Mouse (Mus musculus) brain, embryonic 18.5 days (tissue): Measurements from ENCODE around the gene Bad.
A peak's percentile ranks its signal among the peaks of the same experiment; 100 is the strongest.
"Not testable (repeated sequence)": the region's sequence is repeated elsewhere in the genome, so short reads cannot be mapped to it uniquely, and the experiment has no call there.

Source experiments
- DNase-seq: peaks from one replicate; pipeline ENCODE4 v3.0.0-alpha.2; 2012; ENCODE audit warnings: low read depth, low spot score

The Bad gene

DNA sequence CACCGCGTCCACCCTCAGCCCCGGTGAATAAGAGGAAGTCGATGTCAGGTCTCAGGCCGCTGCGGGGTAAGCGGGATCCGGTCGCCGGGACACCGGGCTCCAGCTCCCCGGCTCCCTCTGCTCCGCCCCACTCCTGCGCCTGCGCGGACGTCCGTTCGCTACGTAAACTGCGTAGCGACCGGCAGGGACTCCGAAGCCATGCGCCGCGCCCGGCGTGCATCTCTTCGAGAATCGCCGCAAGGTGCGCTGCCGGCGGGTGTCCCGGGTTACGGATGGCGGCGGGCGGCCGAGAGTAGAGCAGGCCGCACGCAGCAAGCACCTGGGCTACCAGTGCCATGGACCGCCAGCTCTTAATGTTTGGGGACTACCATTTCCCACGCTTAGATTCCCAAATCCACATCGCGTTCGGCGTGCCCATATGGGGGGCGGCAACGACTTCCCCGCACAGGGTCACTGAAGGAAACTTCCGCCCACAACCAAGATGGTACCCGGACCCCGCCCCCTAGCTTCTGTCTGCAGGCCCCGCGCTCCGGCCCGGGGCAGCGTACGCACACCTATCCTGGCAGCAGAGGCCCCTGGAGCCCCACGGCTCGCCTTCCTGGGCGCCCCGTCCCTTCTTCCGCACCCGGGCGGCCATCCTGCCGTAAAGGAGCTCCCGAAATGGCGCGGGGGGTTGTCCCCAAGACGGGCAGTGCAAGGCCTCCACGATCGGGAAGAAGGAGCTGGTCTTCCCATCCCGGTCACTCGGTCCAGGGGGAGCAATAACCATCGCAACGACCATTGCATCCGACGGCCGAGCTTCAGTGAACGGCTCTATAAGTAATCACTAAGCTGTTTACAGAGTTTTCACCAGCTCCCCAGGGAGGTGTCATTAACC lies at the start of gene Bad:
TSS of gene Bad (plus strand) at position 490 of the 877 bp plus-strand sequence.
- peak; percentile 89 for DNase-seq

DNA sequence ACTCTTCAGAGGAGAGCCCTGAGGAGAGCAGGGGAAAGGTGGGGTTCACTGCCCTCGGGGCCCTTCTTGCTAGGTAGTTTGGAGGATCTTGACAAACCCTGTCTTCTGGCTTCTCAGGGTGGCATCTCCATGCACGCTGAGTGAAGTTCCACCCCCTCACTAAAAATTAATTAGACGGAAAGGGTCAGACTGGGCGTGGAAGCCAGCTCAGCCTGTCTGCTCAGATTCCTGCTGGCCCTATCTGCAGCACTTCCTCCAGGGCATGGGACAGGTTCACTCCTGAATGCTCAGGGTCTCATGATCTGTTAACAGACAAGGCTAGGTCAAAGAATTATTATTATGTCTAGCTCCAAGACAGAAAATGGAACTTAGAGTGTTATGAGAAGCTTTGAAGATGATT lies 49.1 kb upstream of the Bad start:
- DNase-seq = no peak

DNA sequence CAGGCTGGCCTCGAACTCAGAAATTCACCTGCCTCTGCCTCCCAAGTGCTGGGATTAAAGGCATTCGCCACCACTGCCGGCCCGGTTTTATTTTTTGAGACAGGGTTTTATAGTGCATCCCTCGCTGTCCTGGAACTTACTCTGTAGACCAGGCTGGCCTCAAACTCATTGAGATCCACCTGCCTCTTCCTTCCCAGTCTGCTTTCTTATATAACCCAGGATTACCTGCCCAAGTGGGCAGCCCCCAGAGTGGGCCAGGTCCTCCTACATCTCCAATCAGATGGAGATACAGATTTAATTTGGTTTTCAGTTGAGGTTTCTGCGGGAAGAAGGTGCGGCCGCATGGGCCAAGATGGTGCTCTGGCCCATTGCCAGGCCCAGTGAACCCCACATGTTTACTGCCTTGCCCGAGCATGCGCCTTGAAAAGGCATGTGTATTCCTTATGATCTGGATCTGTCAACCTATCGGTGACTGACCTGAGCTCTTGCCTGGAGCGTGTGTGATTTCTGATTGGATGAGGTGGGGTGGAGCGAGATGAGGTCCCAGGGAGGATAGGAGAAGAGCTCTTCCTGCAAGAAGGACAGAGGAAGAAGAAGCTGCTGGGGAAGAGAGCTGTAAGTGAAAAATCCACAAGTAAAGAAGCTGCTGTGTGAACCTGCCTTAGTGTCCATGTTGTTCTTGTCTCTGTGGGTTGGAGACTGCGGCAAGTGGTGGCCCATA lies 47.8 kb upstream of the Bad start:
- DNase-seq = no peak

DNA sequence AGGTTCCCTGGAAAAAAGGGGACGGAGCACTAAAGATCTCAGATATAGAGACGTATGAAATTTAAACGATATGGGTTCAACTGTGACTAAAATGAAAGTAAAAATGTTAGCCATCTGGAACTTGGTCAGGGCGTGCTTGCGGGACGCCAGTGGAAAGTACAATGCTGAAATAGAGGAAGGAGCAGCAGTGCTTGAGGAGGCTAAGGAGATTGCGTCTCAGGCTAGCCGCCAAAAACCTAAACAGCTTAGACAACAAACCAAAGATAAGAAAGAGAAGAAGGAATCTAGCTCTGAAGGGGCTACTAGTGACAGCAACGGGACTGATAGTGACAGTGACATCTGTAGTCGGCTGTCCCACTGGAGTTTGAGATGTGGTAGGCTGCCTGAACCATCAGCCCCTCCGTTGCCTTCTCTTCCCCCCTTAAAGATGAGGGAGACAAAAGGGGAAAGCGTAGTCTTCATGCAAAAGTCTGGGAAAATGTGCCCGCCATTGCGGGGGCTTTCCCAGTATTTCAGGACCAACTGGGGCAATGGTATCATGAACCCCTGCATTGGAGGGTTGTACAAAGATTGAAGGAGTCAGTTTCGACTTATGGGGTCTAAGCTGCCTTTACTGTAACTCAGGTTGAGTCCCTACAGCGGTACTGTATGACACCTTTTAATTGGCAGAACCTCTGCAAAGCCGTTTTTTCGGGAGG lies 45.9 kb upstream of the Bad start:
- DNase-seq = not testable (repeated sequence)

DNA sequence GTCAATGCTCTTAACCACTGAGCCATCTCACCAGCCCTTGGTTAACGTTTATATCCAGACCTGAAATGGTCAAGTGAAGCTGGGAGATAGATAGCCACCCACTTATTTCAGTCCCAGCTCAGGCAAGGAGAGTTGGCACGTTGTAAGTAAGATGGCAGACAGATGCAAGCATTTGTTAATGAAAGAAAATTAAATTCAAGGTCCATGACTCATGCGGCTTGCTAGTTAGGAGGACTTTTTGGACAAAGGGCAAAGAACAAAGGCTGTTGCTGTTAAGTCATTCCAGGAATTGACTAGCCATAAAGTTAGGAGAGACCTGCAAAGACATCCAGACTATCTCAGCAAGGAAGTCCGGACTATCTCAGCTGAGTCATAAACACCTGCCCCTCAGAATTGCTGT lies 42.0 kb upstream of the Bad start:
- no peak for DNase-seq

DNA sequence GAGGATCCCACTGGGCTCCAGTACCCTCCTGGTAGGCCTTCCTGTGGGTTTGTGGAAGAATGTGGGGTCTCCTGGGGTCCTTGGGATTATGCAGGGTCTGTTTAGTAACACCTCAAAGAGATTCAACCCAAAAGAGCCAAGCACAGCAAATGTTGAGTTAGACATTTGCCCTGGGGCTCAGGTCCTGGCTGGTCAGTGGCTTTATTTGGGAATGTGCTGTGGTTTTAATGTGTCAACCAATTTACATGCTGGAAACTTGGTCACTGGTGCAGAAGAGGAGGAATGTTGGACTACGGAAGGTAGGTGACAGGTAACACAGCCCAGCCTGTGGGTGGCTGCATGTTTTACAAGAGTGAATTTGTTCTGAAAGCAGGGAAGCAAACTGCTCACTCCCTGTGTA lies 38.6 kb upstream of the Bad start:
- DNase-seq = no peak

DNA sequence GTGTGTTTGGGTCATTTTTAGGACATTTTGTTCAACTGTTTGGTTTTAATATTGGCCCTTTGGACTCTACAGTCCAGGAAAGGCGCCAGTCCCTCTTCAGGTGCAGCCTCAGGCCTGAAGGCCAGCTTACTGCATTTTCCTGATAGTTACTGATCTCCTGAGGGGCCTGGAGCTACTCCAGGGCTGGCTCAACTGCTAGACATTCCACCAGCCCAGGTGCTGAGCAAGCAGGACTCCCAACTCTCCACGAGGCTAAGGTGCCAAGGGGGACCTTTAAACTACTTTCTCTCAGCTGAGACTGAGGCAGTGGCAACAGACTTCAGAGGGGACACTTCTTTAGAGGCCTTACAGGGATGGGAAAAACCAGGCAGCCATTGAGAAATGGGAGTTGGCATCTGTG lies 36.8 kb upstream of the Bad start:
- DNase-seq = no peak

DNA sequence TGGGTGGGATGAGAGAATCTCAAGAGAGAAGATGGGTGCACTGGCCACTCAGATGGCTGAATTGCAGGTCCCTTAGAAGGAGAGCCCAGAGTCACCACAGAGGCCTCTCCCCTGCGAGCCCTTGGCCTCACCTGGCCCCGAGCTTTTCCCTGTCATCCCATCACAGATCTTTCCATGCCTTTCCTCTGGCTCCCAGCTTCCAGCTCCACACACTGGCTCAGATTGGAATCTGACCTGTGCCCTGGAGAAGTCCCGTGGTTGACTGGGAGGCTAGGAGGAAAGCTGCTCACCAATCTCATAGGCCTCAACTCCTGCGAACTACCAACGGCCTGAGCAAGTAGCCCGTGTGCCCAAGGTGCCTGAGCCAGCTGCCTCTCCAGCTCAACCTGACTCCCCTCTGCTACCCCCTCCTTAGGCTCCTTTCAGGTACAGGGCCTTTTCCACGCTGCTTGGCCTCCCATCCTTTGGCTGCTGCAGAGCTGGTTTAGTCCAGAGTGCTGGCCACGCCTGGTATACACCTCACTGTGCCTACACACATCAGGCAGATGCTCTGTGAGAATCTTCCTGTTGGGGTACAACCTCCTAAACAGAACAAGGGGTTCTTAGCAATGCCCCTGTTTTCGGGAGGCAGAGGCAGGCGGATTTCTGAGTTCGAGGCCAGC lies 36.0 kb upstream of the Bad start:
- no peak for DNase-seq

DNA sequence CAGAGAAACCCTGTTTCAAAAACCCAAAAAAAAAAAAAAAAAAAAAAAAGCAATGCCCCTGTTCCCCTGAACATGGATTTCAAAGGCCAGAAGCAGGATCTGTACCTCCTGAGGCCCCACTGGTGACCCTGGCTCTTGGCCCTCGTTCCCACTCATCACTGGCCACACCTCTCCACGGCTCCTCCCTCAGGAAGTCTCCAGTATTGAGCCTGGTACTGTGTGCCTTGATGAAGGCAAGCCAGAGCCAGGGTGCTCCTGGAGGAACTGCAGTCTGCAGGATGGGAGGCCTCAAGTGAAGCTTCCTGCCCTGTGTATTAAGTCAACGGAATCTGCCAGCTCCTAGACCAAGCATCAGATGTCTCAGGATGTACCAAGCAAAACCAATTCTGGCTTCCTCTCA lies 35.5 kb upstream of the Bad start:
- DNase-seq = no peak

DNA sequence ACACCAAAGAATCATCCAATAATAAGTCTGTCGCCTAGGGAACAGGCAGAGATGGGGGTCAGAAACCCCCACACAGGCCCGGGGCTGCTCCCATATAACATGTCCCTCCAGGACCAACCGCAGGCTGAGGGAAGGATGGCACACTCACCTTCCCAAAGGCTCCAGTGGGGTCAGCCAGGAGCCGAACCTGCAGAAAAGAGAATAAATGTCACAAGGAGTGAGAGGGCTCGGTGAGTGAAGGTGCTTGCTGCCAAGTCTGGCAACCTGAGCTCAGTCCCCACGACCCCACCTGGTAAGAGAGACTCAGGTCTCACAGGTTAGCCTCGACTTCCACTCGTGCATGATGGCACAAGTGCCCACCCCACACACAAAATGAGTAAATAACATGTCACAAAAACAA lies 34.6 kb upstream of the Bad start:
- no peak for DNase-seq

DNA sequence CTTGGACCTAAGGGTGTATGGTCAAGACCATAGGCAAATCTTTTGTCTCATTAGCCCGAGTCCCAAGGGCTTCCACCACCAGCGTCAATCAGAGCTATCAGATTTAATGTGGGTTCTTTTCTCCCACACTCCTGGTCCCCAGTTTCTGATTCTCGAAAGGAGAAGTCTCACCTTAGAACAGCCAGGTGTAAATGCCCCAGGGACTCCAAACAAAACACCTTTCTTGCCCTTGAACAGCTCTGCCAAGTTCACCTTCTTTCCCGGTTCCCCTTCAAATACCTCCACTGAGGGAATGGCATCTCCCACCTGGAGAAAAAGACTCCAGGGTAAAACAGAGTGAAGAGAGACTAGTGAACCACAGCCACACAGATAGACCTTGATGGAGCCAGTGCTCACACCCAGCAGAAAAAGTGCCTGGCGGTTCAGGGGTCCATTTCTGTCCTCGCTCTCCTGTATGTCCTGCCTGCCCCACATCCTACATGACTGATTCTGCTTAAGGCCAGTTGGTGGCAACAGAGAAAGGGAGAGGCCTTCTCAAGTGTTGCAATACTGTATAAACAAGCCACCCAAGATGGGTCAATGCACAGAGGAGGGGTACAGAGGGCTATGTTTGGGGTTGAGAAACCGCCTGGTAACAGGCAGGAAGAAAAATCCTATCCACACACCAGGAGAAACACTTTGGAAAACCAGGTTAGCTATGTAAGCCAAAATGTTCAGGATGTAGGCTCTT lies 33.7 kb upstream of the Bad start:
- DNase-seq = no peak

DNA sequence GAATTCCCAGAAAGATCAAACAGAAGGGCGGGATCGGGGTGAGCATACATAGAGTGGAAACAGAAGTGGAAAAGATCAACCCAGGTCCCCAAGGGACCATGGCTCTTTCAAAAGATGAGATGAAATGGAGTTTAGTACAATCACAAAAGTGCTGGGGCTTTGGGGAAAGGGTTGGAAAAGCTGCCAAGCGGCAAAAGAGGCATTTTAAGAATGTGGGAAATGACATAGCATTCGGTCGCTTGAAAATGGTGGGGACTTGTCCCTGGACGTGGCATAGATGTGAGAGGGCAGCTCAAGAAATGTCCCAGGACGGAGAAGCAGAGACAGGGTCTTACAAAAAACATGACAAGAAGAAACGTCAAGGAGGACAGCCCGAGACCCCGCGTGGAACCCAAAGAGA lies 32.6 kb upstream of the Bad start:
- DNase-seq = no peak

DNA sequence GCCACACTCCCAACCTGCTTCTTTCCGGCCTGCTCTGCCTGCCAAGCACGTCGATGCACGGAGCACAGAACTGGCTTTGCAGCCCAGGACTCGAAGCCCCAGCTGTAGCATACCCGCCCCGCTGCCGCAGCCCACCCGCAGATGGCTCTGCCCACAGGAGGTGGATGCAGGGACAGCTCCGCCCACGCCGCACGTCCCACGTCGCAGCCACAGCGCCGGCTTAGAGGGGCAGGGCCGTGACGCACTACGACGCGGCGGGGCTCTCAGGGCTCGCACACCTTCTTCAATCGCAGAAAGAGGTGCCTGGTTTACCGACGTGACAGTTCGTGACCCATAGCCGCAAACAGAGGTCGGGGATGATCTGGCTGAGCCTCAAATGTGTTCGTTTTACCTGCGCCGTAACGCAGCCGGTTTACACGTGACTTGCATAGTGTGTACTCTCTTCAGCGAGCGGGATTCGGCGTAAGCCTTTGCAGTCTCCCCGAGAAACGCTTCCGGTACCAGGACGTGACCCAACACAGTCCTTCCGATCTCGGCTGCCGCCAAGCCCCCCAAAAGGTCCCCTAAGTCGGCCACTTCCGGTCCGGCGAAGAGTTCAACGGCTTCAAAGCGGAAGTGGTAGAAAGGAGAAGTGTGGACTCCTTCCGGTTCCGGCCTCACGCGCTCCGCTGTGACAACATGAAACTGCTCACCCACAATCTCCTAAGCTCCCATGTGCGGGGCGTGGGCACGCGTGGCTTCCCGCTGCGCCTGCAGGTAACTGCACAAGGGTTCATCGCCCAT lies 32.0 kb upstream of the Bad start, which contains the start of the genes Trmt112 and Prdx5:
TSS of gene Trmt112 (plus strand) at position 192 of the 783 bp plus-strand sequence.
TSS of gene Prdx5 (minus strand) at position 600 of the 783 bp plus-strand sequence.
- peak; percentile 94 for DNase-seq

DNA sequence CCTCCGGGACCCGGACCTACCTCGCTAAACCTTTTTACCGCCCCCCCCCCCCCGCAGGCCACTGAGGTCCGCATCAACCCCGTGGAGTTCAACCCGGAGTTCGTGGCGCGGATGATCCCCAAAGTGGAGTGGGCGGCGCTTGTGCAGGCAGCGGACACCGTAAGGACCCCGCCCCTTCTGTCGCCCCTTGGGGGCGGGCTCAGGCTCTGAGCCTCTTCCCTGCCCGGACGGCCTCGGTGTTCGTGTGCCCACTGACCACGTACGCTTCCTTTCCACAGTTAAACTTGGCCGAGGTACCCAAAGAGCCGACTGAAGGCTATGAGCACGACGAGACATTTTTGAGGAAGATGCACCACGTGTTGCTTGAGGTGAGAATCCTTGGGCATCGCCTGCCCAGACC lies 31.4 kb upstream of the Bad start:
- DNase-seq = not testable (repeated sequence)

DNA sequence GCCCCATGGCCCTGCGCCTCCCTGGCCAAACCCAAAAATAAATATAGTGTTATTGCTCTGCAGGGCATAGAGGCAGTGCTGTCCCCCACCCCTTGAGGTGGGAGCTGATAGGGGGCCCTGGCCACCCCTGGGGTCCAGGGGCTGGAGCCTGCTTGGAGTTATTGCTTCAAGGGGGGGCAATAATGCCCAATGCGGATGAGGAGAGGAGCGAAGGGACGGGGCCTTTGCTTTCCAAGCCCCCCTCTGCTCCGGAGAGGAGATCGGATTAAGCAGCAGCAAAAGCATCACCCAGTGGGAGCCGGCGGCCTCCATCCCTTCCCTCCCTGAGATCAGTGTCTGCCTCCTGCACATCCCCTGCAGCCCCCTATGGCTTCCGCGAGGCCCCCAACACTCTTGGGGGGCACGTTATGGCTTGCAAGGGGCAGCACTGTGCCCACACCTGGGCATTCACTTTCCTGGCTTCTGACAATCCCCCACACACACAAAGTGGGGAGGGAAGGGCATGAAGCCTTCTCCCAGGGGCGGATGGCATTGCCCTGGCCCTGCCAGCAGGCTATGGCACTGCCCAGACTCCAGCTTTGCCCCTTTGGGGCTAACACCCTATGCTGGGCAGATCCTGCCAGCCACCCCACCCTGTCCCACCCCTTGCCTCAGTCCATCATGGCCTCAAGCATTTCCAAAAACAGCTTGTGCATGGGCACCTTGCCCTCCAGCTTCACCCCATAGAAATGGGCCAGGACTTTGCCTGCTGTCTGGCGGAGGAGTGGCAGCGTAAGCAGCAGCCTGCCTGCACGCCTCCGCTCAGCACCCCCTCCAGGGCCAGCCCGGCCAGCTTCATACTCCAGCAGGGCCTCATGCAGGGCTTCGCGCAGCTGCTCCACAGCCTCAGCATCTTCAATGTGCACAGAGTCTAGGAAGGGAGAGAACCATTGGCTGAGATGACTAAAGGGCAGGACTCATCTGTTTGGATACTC lies 30.3 kb upstream of the Bad start:
- no peak for DNase-seq

DNA sequence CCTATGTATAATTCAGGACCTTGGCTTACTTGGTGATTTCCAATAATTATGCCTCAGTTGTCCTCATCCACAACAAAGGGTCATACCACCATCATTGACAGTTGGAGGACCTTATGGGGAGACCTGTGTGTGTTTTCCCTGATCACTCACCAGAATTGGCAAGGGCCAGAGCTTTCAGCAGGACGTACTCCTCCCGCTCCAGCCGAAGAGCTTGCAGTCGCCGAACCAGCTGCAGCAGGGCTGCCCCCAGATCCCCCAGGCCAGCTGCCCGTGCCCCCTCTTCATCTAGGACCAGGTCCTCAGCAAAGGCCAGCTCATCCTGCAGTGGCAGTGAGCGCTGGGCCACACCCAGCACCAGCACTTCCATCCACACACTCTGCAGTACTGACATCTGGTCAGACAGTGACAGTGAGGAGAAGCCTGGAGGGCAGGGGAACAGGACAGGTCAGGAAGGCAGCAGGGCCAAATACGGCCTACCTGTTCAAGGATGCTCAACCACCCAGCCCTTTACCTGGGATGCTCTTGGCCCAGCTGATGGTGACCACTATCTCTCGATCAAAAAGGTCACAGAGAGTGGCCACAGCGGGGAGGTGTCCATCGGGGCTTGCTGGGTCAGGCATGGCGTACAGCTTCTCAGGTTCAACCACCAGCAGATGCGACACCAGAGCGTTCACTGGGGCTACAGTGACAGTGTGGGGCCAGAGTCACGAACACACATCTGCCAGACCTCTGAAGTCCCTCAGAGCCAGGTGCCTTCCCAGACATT lies 29.3 kb upstream of the Bad start:
- DNase-seq = no peak

DNA sequence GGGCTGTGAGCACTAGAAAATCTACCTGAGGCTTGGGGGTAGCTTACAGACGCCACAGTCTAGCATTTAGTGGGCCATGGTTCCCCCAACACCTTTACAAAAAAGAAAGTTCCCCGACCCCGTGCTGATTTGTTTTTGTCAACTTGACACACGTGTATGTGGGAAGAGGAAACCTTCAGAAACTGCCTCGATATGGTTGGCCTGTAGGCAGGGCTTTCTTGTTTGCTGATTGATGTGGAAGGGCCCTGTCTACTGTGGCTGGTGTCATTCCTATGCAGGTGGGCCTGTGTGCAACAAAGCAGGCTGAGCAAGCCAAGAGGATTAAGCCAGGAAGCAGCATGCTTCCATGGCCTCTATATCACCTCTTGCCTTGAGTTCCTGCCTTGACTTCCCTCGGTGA lies 28.6 kb upstream of the Bad start:
- DNase-seq = no peak

DNA sequence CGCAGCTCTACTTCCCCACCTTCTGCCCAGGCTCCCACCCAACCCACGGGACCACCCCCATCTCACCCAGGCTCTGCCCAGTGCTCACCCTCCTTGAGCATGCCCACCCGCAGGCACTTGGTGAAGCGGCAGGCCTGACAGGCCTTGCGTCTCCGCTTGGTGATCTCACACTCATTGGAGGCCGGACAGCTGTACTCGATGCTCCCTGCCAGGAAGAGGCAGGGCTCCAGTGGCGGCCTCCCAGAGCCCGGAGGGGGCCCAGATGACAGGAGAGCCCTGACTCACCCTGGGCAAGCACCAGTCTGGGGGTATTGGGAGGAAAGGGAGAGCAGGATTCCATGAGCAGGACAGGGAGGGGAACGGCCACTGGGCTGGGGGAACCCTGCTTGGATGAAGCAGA lies 27.7 kb upstream of the Bad start:
- no peak for DNase-seq
